Mouse (Mus musculus): ENCODE results near the gene Cplx1.
"Not testable (repeated sequence)": the region's sequence is repeated elsewhere in the genome, so short reads cannot be mapped to it uniquely, and the experiment has no call there.

Cplx1 gene

GRCm38 (mm10) chr5:108516655-108517054 lies 33.2 kb downstream of the Cplx1 start:
- no peak for DNase-seq (ENCODE audit: low spot score in 2 of 2)

GRCm38 (mm10) chr5:108515581-108516361 lies 34.1 kb downstream of the Cplx1 start:
- no peak for DNase-seq (ENCODE audit: low spot score in 2 of 2)

- DNase-seq (ENCODE audit: low spot score in 2 of 2), result no peak
Measured at GRCm38 (mm10) chr5:108502286-108502685, 47.5 kb downstream of the Cplx1 start.

- no peak for DNase-seq (ENCODE audit: low spot score in 2 of 2)
Measured at GRCm38 (mm10) chr5:108501573-108501972, 48.3 kb downstream of the Cplx1 start.

GRCm38 (mm10) chr5:108486148-108486547 lies 63.7 kb downstream of the Cplx1 start:
- not testable (repeated sequence) for DNase-seq (ENCODE audit: low spot score in 2 of 2)

- DNase-seq (ENCODE audit: low spot score in 2 of 2), result no peak
Measured at GRCm38 (mm10) chr5:108485239-108485638, 64.6 kb downstream of the Cplx1 start.

- DNase-seq (ENCODE audit: low spot score in 2 of 2), result no peak
Measured at GRCm38 (mm10) chr5:108483006-108483405, 66.8 kb downstream of the Cplx1 start.

GRCm38 (mm10) chr5:108475977-108476376 lies 73.8 kb downstream of the Cplx1 start:
- DNase-seq (ENCODE audit: low spot score in 2 of 2), result no peak

GRCm38 (mm10) chr5:108473737-108474136 lies 76.1 kb downstream of the Cplx1 start:
- DNase-seq (ENCODE audit: low spot score in 2 of 2), result no peak

- DNase-seq (ENCODE audit: low spot score in 2 of 2), result no peak
Measured at GRCm38 (mm10) chr5:108469617-108470016, 80.2 kb downstream of the Cplx1 start.
